Mouse (Mus musculus): ENCODE results near the gene Tmpo.

GRCm38 (mm10) chr10:91189476-91189875 is 8.4 kb upstream of the Tmpo start:
- no peak for TF ChIP-seq CTCF (IDR thresholded peaks at IDR 0.05; ENCODE audit: low read depth)
- TF ChIP-seq EP300 (IDR thresholded peaks at IDR 0.05; ENCODE audit: low read depth), result no peak
